In the genomic region with DNA sequence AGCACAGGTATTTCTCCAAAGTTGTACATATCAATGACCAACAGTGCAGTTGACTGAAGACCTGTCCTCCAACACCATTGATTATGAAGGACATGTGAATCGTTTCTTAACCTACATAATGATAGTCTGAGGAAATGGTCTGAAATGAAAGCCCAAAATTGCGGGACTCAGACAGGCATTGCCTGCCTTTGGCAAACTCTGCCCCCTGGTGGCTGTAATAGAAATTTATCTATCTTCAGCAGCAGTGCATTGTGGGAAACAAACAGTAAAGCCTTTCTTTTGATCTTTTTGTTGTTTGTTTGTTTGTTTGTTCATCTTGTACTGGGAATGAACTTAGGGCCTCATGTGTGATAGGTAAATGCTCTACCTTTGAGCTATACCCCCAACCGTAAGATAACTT, we compare ENCODE assay signal across 10 mouse cellular contexts. TPM values are rescaled to one million over a fixed set of nuclear protein-coding genes. Genes with fewer than 3 reads are reported as not detected.
DNase-seq lines count a peak whose midpoint lies in the region; TF ChIP-seq lines count a peak whose summit lies in the region.
"Had no signal": no experiment of that assay in that cellular context is flagged by ENCODE, and none has a peak within 500 bp of the region (broad histone marks: within the 10 kb centered on the region; RNA-seq: fewer than 3 reads in every experiment).

No protein-coding gene starts in this region.

- DNase-seq in embryo, embryonic 10 days (ENCODE audit: low spot score) = peak; percentile 27
- no peak for DNase-seq in embryo, embryonic 9.5 days (ENCODE audit: extremely low spot score)
- no peak for DNase-seq in left cerebral cortex, adult 2 months (ENCODE audit: extremely low spot score in 1 of 2, low spot score in 2 of 2)
- DNase-seq in left cerebral cortex, adult 11 months (ENCODE audit: low spot score) = no peak
- peak; percentile 30 for DNase-seq in 416B (ENCODE audit: low read depth)
- DNase-seq in ZHBTc4 (ENCODE audit: low read depth, low spot score) = peak; percentile 51
- DNase-seq in yolk sac, embryonic 10.5 days (ENCODE audit: low spot score) = no peak
- no peak for DNase-seq in kidney, adult 8-10 months
- DNase-seq: gastrocnemius, postnatal 14 days; layer of hippocampus, postnatal 36 days had no signal

- TF ChIP-seq CTCF in left cerebral cortex, adult 2 months (IDR thresholded peaks at IDR 0.05) = peak; percentile 54

- no peak overlapping the region for H3K27ac ChIP-seq in left cerebral cortex, adult 2 months

- intact Hi-C loops in left cerebral cortex, adult 2 months (cut with DNase I) = no loop called here

- no peak overlapping the region for H3K4me3 ChIP-seq in left cerebral cortex, adult 2 months

RNA-seq across cellular contexts. Expression of a gene that starts 32.2 kb away (rescaled TPM):
- 1 to 10 TPM; 6.7 to 8.4 TPM for total RNA-seq in left cerebral cortex, adult 2 months (2021)

Comparison
In these comparisons a context has a peak if more than half of its experiments do, and no peak if none do; other contexts are left out.
1. DNase-seq: peak in embryo, embryonic 10 days (single experiment), 416B (single experiment) and ZHBTc4 (single experiment); none in embryo, embryonic 9.5 days (single experiment), left cerebral cortex, adult 2 months (0 of 2), left cerebral cortex, adult 11 months (single experiment), yolk sac, embryonic 10.5 days (single experiment) and kidney, adult 8-10 months (0 of 2).